Mouse (Mus musculus): ENCODE data around the gene Cftr. TPM values are rescaled to one million over a fixed set of nuclear protein-coding genes. Genes with fewer than 3 reads are reported as not detected.

The Cftr gene
- total and polyA plus RNA-seq, 3 experiments, result not detected

DNA sequence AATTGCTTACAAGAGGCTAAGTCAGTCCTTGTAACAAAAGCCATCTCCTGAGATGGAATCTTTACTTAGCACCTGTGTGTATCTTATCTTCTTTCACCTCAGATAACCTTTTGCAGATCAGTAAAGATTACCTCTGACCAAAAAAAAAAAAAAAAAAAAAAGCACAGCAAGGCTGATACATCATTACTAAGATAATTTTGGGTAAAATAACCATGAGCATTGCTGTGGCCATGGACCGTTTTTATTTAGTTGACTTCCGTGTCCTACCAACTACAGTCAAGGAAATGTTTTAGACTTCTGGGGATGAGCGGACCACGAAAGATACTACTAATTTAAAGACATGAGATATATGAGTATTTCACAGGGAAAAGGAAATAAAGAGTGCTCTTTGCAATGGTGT lies 52.7 kb downstream of the Cftr start:
- Histone ChIP-seq H3K9me3 (replicated peaks; ENCODE audit: insufficient read depth, low read length) (no peaks in the 10 kb centered on the region), H3K79me2 (ENCODE audit: control insufficient read depth, insufficient read depth, low read length, poor library complexity) (no peaks in the 10 kb centered on the region), H3K27ac (ENCODE audit: control insufficient read depth, low read depth, low read length) (no peak overlapping the region), H3K4me1 (ENCODE audit: control insufficient read depth in 1 of 2, insufficient read depth in 2 of 2, low read length in 2 of 2) (no peaks in the 10 kb centered on the region), H3K9ac (ENCODE audit: control insufficient read depth, low read depth, low read length, poor library complexity, severe bottlenecking) (no peak overlapping the region), H3K36me3 (ENCODE audit: control insufficient read depth in 1 of 2, insufficient read depth in 2 of 2, low read length in 2 of 2) (no peaks in the 10 kb centered on the region), H3K4me3 (ENCODE audit: control insufficient read depth in 1 of 2, insufficient read depth in 1 of 2, low read depth in 2 of 2, low read length in 2 of 2) (no peak overlapping the region), H3K27me3 (ENCODE audit: control insufficient read depth in 1 of 2, insufficient read depth in 2 of 2, low read length in 2 of 2) (no peaks in the 10 kb centered on the region; a peak in 1 of 4 replicates)
- DNase-seq (ENCODE audit: low read depth, low spot score), result no peak
- TF ChIP-seq CHD1 (IDR thresholded peaks at IDR 0.05; ENCODE audit: low read depth, low read length) (no peak), EP300 (IDR thresholded peaks at IDR 0.05; ENCODE audit: low read depth in 1 of 2, low read length in 2 of 2) (no peak), MYB (IDR thresholded peaks at IDR 0.05; ENCODE audit: low read depth, low read length) (no peak), TCF12 (IDR thresholded peaks at IDR 0.05; ENCODE audit: low read depth, low read length) (no peak), USF1 (IDR thresholded peaks at IDR 0.05; ENCODE audit: low read depth, low read length) (no peak), GABPA (IDR thresholded peaks at IDR 0.05; ENCODE audit: low read depth, low read length) (no peak), CTCF (IDR thresholded peaks at IDR 0.05 in 2 of 3, conservative IDR thresholded peaks at IDR 0.05 in 1 of 3; ENCODE audit: control insufficient read depth in 1 of 3, insufficient read depth in 1 of 3, low read depth in 2 of 3, low read length in 3 of 3, poor library complexity in 1 of 3, severe bottlenecking in 1 of 3) (no peak), HCFC1 (IDR thresholded peaks at IDR 0.05; ENCODE audit: low read depth, low read length) (no peak), ZNF384 (IDR thresholded peaks at IDR 0.05; ENCODE audit: low read depth, low read length) (no peak), RCOR1 (IDR thresholded peaks at IDR 0.05; ENCODE audit: low read depth, low read length) (no peak), CHD2 (IDR thresholded peaks at IDR 0.05; ENCODE audit: low read length) (no peak)

DNA sequence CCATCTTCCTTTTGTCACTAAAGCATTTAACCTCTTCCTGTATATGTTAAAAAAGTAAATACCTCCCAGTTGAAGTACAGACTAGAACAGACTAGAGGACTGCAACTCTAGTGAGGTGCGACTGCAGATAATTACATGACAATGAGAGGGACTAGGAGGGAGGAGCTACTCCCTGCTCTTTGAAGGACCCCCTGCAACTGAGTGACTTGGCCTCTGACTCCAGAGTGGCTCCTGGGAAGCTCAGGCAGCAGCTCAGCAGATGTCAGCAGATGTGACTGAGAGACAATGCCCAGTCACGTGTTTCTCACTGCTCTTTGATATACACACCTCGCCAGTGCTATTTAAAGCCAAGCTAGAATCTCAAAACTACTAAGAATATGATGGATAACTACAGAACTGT lies 54.7 kb downstream of the Cftr start:
- Histone ChIP-seq H3K27ac (ENCODE audit: control insufficient read depth, low read depth, low read length) (no peak overlapping the region), H3K79me2 (ENCODE audit: control insufficient read depth, insufficient read depth, low read length, poor library complexity) (no peaks in the 10 kb centered on the region), H3K9me3 (replicated peaks; ENCODE audit: insufficient read depth, low read length) (no peaks in the 10 kb centered on the region), H3K4me1 (ENCODE audit: control insufficient read depth in 1 of 2, insufficient read depth in 2 of 2, low read length in 2 of 2) (no peaks in the 10 kb centered on the region), H3K27me3 (ENCODE audit: control insufficient read depth in 1 of 2, insufficient read depth in 2 of 2, low read length in 2 of 2) (no peaks in the 10 kb centered on the region; a peak in 1 of 4 replicates), H3K9ac (ENCODE audit: control insufficient read depth, low read depth, low read length, poor library complexity, severe bottlenecking) (no peak overlapping the region), H3K36me3 (ENCODE audit: control insufficient read depth in 1 of 2, insufficient read depth in 2 of 2, low read length in 2 of 2) (no peaks in the 10 kb centered on the region), H3K4me3 (ENCODE audit: control insufficient read depth in 1 of 2, insufficient read depth in 1 of 2, low read depth in 2 of 2, low read length in 2 of 2) (no peak overlapping the region)
- TF ChIP-seq MAFK (IDR thresholded peaks at IDR 0.05; ENCODE audit: borderline replicate concordance, low read depth, low read length), result no peak
- DNase-seq (ENCODE audit: low read depth, low spot score), result no peak

DNA sequence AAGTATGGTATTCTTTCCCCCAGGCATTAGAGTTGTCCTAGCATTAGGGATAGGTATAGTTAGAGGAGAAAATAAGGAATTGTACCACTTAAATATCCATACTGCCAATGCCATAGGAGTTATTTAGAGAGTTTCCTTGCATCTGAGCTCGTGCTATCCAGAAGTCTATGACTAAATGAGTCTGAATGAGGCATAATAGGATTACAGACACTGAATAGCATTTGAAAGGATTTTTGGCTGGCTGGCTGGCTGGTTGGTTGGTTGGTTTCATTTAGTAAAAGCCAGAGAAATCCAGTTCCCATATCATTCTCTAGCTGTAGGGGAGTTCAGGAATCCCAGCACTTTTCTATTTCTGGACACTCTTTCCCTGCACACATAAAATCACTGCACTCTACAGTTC lies 76.0 kb downstream of the Cftr start:
- no peaks in the 10 kb centered on the region; a peak in 1 of 4 replicates for H3K27me3 ChIP-seq (ENCODE audit: control insufficient read depth in 1 of 2, insufficient read depth in 2 of 2, low read length in 2 of 2)
- no peak overlapping the region for H3K27ac ChIP-seq (ENCODE audit: control insufficient read depth, low read depth, low read length)
- H3K9ac ChIP-seq (ENCODE audit: control insufficient read depth, low read depth, low read length, poor library complexity, severe bottlenecking), result no peak overlapping the region
- no peak overlapping the region for H3K4me3 ChIP-seq (ENCODE audit: control insufficient read depth in 1 of 2, insufficient read depth in 1 of 2, low read depth in 2 of 2, low read length in 2 of 2)
- no peaks in the 10 kb centered on the region for H3K4me1 ChIP-seq (ENCODE audit: control insufficient read depth in 1 of 2, insufficient read depth in 2 of 2, low read length in 2 of 2)
- H3K79me2 ChIP-seq (ENCODE audit: control insufficient read depth, insufficient read depth, low read length, poor library complexity), result no peaks in the 10 kb centered on the region
- no peaks in the 10 kb centered on the region for H3K9me3 ChIP-seq (replicated peaks; ENCODE audit: insufficient read depth, low read length)
- DNase-seq (ENCODE audit: low read depth, low spot score), result no peak
- no peak for TF ChIP-seq ZNF384 (IDR thresholded peaks at IDR 0.05; ENCODE audit: low read depth, low read length)
- no peaks in the 10 kb centered on the region for H3K36me3 ChIP-seq (ENCODE audit: control insufficient read depth in 1 of 2, insufficient read depth in 2 of 2, low read length in 2 of 2)

Measured in MEL (cell line).